Mouse (Mus musculus): ENCODE results near the gene Nadk2. TPM values are rescaled to one million over a fixed set of nuclear protein-coding genes. Genes with fewer than 3 reads are reported as not detected.

Nadk2 gene
- 16.1 and 17.6 TPM in 2 replicates for polyA plus RNA-seq (2012; rRNA removed)

DNA sequence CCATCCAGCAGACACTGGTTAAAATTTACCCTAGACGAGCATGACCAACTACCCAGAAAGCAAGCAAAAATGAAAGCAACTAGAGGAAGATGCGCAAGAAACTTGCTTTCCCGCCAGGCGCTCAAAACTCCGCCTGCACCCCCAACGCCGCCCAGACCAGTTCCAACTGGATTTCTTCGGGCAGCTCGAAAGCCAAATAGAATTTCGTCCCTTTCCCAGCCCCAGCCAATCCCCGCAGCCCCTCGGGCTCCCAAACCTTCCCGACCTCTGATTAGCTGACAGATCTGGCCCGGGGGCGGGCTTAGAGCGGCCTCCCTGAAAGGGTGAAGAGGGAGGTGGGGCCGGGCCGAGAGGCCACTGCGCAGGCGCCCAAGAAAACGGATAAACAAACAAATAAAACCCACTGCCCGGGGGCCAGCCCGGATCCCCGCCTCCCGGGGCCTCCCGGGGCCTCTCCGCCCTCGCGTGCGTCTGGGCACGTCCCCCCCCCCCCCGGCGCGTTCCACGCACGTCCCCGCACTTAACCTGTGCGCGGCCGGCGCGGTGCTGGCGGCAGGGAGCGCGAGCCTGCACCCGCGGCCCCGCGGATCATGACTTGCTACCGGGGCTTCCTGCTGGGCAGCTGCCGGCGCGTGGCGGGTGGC, at the start of gene Nadk2:
Gene Nadk2 (plus strand): TSS at position 349 of the 644 bp plus-strand sequence.
- DNase-seq (ENCODE audit: low spot score), result peak; percentile 93

DNA sequence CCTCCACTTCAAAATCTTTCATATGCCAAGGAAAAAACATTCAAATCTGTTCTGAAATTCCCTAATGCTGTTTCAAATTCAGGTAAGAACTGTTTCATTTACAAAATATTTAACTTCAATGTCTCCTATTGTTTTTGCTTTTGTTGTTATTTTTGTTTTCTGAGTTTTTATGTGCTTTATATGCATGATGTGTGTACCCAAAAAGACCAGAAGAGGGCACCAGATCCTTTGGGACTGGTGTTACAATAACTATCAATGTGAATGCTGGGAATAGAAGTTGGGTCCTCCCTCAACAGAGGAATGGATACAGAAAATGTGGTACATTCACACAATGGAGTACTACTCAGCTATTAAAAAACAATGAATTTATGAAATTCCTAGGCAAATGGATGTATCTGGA, 15.4 kb upstream of the Nadk2 start:
- no peak for DNase-seq (ENCODE audit: low spot score)

DNA sequence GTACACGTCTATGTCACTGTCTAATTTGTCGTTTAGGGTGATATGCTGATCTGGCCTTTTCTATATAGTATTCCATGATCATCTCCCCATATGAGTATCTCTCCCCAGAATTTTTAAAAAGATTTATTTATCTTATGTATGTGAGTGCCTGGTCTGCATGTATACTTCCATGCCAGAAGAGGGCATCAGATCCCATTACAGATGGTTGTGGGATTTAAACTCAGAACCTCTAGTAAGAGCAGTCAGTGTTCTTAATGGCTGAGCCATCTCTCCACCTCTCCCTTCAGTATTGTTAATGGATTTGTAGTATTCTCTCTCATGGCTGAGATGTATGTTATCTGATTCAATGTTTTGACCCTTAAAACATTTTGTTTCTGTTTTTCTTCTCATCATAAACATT, 11.2 kb upstream of the Nadk2 start:
- no peak for DNase-seq (ENCODE audit: low spot score)

DNA sequence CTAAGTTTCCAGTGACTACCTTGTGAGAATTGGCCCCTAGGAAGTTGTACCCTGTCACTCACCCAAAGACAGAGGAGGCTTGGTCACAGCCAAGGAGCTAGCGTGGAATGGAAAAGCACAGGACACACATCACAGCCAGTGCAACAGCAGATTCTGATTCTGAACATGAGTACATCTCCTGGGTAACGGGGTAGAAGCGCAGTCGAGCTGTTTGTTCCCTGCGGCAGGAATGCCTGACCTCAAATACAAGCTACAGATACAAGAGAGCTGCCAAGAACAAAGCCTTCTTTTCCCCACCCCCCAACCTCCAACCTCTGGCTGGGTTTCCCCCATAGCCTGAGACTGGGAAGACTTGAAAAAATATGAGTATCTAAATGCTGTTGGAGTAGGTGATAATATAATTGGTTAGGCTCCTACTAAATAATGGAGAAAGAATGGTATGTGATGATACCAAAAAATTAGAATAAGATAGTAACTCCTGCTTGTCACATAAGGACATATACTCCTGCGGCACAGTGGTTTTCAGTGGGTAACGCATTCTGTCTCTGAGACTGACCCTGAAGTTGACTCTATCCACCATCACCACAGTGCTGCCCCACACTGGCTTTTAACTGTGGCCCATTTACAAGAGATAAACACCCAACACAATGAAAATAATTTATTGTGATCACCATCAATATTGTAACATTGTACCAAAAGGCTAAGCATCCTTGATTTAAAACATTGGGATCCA, 9.7 kb upstream of the Nadk2 start:
- no peak for DNase-seq (ENCODE audit: low spot score)

DNA sequence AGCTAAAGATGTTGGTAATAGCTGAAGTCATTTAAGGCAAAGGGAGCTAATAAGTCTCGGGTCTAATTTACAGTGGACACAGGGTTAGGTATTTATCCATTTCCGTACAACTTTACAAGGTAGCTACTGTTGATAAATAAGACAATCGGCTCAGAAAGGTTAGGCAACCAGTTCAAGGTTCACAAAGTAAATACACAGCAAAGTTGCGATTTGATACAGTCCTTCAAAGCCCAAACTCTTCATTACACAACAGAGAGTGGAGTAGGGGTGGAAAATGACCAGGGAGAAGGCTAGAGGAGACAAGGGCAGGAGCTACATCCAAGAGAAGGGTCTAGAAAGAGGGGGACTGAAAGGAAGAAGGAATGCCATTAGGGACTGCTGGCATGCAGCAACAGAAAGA, 2.2 kb upstream of the Nadk2 start:
- no peak for DNase-seq (ENCODE audit: low spot score)

DNA sequence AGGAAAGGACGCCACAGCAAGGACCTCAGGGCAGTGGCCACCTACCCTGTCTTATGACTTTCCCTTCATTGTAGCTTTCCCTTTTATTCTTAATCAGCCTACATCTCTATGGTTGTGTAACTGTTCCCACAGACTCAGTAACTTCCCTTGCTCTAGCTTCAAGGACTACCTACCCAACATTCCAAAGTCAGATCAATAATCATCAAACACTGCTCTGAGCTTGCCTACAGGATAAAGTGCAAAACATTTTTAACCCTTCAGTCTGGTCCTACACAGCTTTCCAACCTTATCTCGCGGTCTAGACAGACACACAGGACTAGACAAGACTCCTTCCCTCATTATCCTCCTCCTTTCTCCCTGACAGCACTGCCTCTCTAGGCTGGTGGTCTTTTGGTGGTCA, 707 bp upstream of the Nadk2 start:
- no peak for DNase-seq (ENCODE audit: low spot score)

DNA sequence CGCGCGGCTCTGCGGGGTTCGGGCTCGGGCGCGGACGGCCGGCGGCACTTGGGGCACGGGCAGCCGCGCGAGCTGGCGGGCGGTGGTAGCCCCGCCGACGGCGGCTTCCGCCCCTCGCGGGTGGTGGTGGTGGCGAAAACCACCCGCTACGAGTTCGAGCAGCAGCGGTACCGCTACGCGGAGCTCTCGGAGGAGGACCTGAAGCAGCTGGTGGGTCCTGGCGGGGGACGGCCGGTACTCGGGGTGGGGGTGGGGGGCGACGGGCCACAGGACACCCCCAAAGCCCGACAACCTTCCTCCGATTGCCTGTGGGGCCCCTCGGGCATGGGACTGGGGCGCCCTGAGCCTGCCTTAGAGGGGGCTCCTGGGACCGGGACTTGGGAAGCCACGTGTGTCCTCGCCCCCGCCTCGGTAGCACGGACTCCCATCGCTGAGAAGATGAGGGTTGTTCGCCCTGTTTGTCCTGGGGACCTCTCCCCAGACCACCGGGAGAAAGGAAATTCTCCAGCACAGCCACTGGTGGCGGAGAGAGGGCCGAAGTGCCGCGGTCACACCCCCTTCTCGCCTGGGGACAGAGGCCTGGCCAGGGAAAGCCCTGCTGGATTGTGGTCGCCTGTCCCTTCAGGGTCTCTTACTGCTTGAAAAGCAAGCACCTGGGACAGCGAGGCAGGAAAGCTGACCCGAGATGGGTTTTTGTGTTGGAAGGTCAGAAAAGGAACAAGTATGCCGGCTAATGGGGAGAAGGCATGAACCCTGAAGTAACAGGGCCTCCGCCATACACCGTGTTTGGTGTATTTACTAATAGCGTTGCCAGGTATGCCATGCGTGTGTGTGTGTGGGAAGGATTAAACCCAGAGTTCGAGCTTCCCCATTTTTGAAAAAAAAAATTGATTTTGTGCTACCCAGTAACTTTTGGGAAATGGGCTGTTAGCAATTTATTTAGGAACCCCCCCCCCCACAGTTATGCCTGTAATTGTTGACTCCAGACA, 790 bp downstream of the Nadk2 start:
- peak; percentile 42 for DNase-seq (ENCODE audit: low spot score)

DNA sequence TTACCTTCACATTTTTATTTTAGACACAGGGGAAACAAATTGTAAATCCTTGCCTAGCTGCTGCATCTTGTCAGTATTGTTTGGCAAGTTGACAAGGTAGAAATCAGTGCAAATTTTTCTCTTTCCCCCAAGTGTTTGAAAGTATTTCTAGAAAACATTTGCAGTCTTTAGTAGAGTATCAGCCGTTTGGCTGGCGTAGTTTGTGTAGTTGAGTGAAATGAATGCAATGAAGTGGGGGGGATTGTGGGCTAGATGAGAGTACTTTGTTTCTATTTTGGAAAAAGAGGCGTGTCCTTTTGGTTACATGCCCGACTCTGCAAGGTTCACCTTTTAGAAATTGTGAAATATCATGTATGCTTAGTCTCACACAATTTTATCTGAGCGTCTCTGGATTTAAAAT, 1.6 kb downstream of the Nadk2 start:
- no peak for DNase-seq (ENCODE audit: low spot score)

DNA sequence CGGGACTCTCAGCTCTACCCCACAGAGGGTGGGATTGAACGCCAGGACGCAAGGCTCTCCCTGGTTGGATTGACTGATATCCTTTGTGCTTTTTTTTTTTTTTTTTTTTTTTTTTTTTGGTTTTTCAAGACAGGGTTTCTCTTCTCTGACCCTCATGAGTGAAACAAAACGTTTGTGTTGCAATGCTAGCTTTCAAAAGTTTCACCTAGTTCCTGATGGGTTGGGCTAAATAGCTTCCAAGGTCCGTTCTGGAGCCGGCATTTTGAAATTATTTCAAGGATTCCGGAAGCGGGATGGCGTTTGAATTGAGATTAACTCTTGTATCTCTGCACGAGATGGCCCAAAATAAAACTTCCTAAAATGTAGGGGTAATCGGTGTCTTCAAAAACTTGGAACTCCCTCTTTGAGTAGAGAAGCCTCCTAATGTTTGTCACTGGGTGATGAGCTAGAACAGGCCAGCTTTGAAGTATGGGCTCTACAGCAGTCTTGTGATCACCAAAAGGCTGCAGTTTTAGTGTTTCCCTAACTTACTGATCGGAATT, 2.1 kb downstream of the Nadk2 start:
- no peak for DNase-seq (ENCODE audit: low spot score)

DNA sequence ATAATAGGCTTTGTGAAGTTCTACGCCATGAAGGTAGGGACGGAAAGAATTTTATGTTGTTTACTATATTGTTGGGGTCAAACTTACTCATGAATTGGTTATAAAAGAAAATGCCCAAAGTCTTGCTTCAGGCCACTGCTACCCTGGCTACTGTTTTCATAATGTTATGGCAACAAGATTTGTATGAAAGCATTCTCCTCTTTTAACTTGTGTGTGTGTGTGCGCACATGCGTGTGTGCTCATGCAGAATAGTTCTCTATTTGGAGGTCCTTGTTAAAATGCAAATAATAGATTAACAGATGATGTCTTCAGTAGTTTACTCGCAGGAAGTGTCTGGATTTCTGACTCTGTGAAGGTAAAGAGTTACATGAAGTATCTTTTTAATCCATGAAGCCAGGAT, 2.6 kb downstream of the Nadk2 start:
- no peak for DNase-seq (ENCODE audit: low spot score)

DNA sequence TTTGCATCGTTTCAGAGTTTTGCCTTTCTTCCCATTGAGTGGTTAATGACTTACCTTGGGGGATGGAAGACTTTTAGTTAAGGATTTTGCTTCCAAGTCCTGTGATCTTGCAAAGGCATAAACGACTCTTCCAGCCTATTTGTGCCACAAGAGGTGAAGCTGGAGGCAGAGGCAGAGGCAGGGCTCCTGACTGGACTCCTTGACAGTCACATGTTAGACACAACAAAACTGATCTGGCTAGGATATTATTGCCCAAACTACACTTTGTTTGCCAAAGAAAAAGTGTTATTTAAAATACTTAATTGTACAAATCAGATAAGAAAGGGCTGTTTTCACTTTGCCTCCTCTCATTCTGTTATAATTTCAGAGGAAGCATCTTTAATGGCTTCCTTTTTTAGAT, 3.1 kb downstream of the Nadk2 start:
- no peak for DNase-seq (ENCODE audit: low spot score)

DNA sequence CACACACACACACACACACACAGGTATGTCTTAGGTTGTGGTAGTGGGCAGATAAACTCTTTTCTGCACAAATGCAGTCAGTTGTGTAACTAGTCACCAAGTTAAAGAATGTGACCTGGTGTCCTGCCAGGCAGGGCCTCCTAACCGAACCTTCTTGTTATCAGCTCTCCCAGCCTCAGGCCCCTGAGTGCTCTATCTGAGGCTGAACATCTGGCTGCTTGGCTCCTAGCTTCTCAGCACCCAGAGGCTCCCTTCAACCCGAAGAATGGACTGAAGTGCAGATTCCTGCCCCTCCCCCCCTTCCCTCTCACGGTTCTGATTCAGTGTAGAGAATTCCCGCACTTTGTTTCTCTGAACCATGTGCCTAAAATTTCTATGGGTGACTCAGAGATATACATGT, 3.6 kb downstream of the Nadk2 start:
- DNase-seq (ENCODE audit: low spot score), result no peak

DNA sequence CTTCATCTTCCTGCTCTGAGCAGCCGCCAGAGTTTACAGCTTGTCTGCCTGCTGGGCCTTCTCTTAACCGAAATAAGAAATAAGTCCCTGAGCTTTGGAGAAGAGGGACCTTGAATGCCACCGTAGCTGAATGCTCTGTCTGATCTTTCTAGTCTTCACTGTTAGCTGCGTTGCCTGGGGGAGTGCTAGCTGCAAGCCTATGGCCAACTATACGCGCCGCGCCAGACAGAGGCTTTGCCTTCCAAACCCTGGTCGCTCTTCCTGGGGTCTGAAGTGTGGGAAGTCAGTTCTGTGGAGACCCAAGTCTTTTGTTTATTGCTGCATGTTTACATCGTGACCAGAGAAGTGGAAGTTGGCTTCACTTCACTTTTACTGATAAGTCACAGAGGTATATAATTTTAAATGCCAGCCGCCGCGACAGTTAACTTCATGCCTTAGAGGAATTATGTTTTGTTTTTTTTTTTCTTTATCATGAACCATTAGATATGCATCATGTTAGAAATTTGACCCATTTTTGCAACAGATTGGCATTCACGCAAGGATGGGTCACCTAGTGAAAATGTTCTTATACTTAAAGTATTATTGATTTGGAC, 4.6 kb downstream of the Nadk2 start:
- DNase-seq (ENCODE audit: low spot score), result no peak

DNA sequence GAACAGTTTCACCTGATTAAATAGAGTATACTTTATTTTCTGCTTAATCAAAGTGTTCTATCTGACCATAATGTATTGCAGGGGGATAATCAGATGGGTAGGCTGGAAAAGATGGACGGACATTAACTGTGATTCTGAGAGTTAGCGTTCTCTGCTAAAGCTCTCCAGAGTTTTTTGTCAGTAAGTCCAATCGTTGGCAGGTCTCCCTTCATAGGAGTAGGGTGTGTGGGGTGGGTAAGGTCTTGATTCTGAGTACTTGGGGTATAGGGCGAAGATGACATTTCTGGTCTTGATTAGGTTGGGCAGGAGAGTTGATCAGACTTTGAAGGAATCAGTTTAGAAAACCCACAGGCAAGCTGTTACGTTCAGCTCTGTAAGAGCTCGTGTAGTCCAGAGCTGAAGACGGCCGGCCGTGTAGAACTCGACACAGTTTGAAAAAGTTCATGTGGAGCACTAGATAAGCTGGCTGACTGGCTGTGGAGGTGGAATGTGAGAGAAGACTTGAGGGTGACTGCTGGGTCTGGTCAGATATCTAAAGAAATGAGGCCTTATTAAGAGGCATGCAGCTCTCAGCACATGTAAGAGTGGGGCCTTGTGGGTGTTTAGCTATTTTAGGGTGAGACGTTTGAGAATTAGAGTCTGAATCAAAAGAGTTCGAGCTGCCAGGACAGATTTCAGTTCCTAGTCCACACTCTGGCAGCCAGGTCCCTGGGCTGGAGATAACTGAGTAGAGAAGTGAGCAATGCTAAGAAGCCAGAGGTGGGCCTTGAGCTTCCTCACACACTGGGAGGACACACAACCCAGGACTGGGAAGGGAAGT, 7.6 kb downstream of the Nadk2 start:
- no peak for DNase-seq (ENCODE audit: low spot score)

DNA sequence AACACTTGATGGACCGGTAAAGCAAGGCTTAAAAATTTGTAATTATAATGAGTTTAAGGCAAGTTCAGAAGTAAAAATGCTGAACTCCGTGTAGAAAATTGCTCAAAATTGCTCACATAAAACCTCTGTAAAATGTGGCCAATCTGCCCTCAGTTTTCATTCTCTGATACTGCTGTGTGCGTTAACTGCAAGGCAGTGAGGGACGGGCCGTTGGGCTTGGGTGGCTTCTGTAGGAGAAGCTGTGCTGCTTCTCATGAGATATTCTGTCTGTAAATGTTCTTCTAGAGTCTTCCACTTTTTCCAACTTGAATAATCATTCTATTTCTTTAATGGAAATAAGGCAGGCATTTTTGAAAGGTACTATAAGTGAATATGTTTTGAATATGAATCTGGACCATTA, 8.6 kb downstream of the Nadk2 start:
- no peak for DNase-seq (ENCODE audit: low spot score)

DNA sequence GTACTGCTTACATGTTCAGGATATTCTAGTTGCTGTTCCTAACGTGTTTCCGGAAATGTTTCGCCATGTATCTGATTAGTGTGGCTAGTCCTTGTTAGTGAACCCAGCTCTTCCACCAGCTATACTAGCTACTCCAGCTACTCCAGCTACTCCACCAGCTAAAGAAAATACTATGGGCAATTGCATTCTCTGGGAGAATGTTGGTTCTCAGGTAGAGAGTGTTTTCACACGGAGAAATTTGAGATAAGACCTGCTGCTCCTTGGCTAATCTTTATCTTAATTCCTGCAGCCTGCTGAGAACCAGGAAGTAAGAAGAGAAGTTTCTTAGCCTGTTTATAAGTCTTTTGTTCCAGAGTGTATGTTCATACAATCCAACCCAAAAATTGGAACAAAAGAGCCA, 9.1 kb downstream of the Nadk2 start:
- no peak for DNase-seq (ENCODE audit: low spot score)

DNA sequence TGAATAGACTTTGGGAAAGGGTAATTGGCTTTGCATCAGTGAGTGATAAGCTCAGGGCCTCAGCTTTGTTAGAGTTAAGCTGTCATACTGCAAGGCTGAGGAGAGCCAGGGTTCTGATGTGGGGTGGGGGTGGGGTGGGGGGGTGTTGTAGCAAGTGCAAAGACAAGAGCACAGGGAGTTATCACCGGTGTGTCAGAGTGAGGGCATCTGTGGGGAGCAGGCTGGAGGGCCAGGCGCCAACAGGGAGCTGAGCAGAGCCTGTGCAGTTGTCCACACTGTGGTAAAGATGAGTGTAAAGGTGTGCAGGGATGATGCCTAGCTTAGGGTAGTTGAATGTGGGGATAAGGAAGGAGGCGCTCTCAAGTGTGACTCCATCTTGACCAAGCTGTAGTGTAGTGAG, 10.2 kb downstream of the Nadk2 start:
- no peak for DNase-seq (ENCODE audit: low spot score)

DNA sequence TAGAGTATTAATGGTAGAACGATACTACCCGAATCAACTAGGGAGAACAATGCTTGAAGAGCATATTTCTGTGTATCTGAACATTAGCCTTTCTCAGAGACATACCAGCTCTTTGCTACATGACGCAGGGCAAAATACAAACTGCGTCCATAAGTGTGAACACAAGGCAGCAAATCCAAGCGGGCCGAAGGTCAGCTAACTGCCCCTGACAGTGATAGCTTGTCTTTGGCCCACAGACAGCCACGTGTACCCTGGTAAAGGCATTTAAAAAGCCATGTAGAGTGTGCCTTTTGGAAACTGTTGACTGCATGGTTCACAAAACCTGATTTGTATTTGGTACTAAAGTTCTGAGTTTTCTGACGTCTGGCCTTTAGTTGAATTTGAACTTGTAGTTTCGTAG, 11.7 kb downstream of the Nadk2 start:
- DNase-seq (ENCODE audit: low spot score), result no peak

DNA sequence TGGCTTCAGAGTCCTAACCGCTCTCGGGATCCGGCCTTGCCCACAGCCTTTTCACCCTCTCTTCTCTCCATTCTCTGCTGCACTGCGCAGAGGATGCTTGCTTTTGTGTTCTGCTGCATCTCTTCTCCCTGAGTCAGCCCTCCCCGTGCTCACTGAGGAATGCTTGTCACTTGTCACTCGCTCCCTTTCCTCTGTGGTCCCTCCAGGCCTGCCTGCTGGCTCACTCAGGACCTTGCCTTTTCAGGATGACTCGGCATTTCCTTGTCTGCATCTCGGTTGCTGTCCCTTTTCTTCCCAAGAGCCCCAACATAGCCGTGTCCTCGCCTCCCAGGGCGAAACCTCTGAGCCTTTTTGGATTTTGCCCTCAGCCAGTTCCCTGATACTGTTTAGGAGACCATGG, 15.8 kb downstream of the Nadk2 start:
- DNase-seq (ENCODE audit: low spot score), result no peak

DNA sequence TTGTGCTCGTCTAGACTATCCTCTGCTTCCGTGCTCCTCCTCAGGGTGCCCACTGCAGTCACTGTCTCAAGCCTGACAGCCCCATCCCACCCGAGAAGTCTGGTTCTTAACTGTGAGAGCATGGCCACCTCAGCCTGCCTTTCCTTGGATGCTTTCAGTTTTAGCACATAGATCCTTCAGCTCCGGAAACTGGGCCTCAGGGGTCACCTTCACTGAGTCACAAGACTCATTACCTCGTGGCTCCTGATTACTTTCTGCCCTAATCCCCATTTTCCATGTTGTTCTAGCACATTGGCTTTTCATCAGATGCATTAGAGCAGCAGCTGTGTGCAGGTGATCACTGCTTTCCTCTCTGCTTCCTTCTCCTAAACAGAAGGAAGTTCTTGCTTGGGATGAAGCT, 16.4 kb downstream of the Nadk2 start:
- no peak for DNase-seq (ENCODE audit: low spot score)
